Mouse (Mus musculus): ENCODE results near the gene Ube2b.

DNA sequence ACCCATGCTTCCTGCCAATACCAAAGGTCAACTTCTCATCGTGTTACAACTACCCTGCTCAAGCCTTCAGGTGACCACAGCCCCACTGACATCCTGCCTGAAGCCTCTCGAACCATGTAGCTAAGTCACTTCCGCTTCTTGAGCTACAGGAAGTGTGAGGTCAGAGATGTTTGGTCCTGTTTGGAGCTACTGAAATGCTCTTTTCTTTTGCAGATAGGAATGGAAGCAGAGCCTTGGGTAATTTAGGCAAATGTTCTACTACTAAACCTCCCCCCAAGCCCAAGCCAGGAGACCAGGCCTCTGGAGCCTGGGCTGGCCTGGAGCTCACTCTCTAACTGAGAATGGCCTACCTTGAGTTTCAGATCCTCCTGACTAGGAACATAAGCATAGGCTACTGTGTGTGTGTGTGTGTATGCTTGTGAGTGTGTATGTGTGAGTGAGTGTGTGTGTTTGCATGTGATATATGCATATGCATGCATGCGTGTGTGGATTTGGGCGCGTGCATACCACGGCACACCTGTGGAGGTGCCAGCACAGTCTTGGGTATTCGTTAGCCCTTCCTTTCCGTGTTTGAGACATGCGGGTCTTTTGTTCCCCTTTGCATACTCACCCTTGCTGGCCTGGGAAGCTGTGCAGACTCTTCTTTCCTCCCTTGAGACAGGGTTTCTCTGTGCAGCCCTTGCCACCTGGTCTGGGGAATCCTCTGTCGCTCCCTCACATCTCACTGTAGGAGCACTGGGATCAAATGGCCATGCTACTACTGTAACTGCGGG, 61.6 kb downstream of the Ube2b start:
- no peak for TF ChIP-seq CTCF (IDR thresholded peaks at IDR 0.05; ENCODE audit: control insufficient read depth, insufficient read depth, low read length)
- TF ChIP-seq POLR2A (IDR thresholded peaks at IDR 0.05; ENCODE audit: borderline replicate concordance, control insufficient read depth, low read depth, low read length), result no peak
